Mouse (Mus musculus): ENCODE data around the gene Cdk9. TPM values are rescaled to one million over a fixed set of nuclear protein-coding genes. Genes with fewer than 3 reads are reported as not detected.

Gene Cdk9
- polyA plus RNA-seq, 1 experiment from 2014 or later: 121 TPM

DNA sequence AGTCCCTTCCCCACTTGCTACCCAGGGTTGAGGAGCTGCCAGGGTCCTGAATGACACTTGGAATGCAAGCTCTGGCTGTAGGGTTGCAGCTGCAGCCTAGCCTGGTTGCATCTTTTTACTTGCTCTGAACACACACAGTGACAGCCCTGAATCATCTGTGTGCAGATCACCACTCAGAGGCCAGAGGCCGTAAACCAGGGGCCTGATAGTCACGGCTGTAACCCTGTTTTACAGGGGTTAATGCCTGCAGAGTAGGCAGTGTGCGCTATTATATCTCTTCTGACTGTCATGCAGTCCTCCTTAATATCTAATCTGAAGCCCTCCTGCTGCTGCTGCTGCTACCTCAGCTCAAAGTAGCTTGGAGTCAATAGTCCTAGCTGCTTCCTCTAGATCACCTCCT, 43.0 kb downstream of the Cdk9 start:
- Histone ChIP-seq H3K27ac (no peak overlapping the region), H3K36me3 (ENCODE audit: inconsistent target) (peaks cover 22% of the 10 kb centered on the region; the same call in 1 of the 2 replicates), H3K4me3 (ENCODE audit: inconsistent target) (no peak overlapping the region), H3K79me2 (ENCODE audit: inconsistent target) (no peaks in the 10 kb centered on the region)
- WGBS (ENCODE audit: missing documents): 93% methylated on average over 3 of the region's 3 CpGs

DNA sequence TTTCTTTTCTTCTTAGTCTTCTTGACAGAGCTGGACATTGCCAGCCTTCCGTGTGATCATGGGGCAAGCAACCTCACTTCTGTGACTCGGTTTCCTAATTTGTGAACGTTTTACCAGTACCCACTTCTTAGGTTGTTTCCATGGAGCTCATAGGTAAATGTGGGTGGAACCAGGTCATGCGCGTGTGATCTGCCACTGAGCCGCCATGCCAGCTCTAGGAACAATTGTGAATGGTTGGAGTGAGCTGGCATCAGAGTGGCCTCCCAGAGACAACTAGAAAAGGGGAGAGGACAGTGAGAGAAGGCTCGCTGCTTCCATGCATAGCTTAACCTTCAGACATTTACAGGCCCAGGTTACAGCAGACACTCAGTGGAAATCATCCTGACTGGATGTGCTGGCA, 44.7 kb downstream of the Cdk9 start:
- H3K27ac ChIP-seq: no peak overlapping the region
- H3K4me3 ChIP-seq (ENCODE audit: inconsistent target): no peak overlapping the region
- H3K36me3 ChIP-seq (ENCODE audit: inconsistent target): peaks cover 13% of the 10 kb centered on the region; the same call in 1 of the 2 replicates
- no peaks in the 10 kb centered on the region for H3K79me2 ChIP-seq (ENCODE audit: inconsistent target)
- 97% methylated on average over 7 of the region's 7 CpGs for WGBS (ENCODE audit: missing documents)

DNA sequence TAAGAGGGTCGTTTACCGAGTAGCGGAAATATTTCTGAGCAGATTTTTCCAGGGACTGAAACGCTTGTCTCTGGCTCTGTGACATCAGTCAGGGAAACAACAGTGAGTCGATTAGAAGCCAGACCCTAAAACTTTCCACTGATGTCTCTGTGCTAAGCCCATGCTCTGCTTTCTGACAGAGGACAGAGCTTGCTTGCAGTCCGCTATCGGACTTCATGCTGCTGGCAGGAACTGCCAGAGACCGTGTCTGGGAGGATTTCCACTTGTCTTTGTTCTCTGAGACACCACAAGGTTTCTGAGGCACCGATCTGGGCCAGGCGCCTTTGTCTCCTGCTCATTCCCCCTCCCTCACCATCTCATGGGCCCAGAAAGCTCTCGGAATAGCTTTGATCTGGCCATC, 45.1 kb downstream of the Cdk9 start:
- H3K79me2 ChIP-seq (ENCODE audit: inconsistent target): no peaks in the 10 kb centered on the region
- 90% methylated on average over 11 of the region's 11 CpGs for WGBS (ENCODE audit: missing documents)
- H3K36me3 ChIP-seq (ENCODE audit: inconsistent target): peaks cover 9% of the 10 kb centered on the region; the same call in 1 of the 2 replicates
- H3K27ac ChIP-seq: no peak overlapping the region
- no peak overlapping the region for H3K4me3 ChIP-seq (ENCODE audit: inconsistent target)

DNA sequence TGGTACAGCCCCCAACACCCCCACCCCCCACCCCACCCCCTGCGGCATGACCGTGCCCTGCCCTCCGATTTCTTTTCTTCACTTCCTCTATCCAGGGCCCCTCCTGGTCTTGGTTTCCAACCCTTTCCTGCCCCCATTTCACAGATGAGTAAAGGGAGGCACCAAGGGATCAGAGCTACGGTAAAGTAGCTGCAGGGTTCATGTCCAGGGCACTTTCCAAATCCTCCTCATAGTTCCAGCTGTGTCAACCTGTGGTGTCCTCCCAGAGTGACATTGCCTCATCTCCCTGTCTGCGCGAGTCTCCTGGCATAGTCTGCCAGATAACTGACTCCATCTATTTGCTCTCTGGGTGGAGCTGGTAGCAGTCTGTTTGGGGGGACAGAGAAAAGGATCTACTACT, 47.0 kb downstream of the Cdk9 start:
- no peaks in the 10 kb centered on the region for H3K79me2 ChIP-seq (ENCODE audit: inconsistent target)
- 56% methylated on average over 6 of the region's 6 CpGs for WGBS (ENCODE audit: missing documents)
- H3K27ac ChIP-seq: no peak overlapping the region
- no peak overlapping the region for H3K4me3 ChIP-seq (ENCODE audit: inconsistent target)
- no peaks in the 10 kb centered on the region; the same call in 1 of the 2 replicates for H3K36me3 ChIP-seq (ENCODE audit: inconsistent target)

DNA sequence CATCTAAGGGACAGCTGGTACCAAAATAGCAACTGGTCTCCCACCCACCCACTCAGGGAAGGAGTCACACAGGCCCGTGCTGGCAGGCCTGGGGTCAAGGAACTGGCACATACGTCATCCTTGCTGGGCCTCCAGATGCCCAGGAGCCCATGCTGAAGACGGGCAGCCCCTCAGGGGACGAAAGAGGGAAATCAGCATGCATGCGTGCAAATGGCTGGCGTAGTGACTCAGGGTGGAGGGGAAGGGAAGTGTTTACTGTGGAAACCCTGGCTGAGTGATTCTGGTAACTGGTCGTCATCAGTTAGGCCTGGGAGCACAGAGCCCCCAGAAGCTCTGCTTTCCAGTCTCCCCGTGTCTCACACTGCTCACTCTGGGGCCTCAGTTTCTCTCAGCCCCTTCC, 47.5 kb downstream of the Cdk9 start:
- no peaks in the 10 kb centered on the region; the same call in 1 of the 2 replicates for H3K36me3 ChIP-seq (ENCODE audit: inconsistent target)
- no peak overlapping the region for H3K4me3 ChIP-seq (ENCODE audit: inconsistent target)
- no peak overlapping the region for H3K27ac ChIP-seq
- no peaks in the 10 kb centered on the region for H3K79me2 ChIP-seq (ENCODE audit: inconsistent target)
- 80% methylated on average over 8 of the region's 8 CpGs for WGBS (ENCODE audit: missing documents)

DNA sequence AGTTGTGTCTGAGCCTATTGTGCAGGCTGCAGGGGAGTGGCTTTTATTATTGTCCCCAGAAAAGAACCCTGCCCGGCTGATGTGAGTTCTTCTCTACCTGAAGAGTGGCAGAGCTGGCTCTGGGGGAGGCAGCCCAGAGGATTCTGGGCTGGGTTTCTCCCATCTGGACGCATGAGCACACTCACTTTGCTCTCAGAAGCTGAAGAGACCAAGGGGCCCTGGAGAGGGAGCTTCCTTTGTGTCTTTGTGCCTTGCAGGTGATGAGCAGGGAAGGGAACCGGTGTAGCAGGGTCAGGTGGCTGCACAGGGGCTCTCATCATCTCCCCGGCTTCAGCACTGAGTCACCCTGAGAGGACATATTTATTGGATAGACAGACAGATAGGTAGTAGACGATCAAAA, 50.6 kb downstream of the Cdk9 start:
- 93% methylated on average over 5 of the region's 5 CpGs for WGBS (ENCODE audit: missing documents)
- no peak overlapping the region for H3K4me3 ChIP-seq (ENCODE audit: inconsistent target)

DNA sequence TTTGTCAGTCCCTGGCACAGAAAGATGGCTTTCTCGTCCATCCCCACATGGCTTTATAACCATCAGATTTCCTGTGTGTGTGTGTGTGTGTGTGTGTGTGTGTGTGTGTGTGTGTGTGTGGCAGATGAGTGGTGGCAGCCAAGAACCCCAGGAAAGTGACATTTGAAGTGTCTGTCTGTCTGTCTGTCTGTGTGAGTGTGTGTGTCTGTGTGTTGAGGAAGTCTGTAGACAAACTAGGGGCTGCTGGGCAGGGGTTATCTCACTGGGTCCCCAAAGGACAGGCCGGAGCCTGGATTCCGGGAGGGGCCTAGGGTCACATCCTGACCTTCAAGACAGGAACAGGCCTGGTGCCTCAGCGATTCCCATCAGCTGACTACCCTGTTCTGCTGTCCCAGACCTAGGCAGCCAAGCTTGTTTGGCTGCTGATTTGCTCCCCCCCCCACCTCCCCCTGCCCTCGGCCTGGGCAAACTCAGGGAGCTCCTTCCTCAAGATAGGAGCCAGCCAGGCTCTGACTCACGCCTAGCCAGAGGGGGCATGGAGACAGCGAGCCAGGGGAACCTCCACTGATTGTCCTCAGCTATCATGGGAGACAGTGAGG, 51.3 kb downstream of the Cdk9 start:
- Histone ChIP-seq H3K4me3 (ENCODE audit: inconsistent target) (no peak overlapping the region), H3K36me3 (ENCODE audit: inconsistent target) (no peaks in the 10 kb centered on the region), H3K79me2 (ENCODE audit: inconsistent target) (no peaks in the 10 kb centered on the region), H3K27ac (no peak overlapping the region)
- 83% methylated on average over 7 of the region's 7 CpGs for WGBS (ENCODE audit: missing documents)

More for the DNA sequence above, 50.6 kb downstream of the Cdk9 start:
- H3K27ac ChIP-seq: no peak overlapping the region
- H3K36me3 ChIP-seq (ENCODE audit: inconsistent target): no peaks in the 10 kb centered on the region
- H3K79me2 ChIP-seq (ENCODE audit: inconsistent target): no peaks in the 10 kb centered on the region

DNA sequence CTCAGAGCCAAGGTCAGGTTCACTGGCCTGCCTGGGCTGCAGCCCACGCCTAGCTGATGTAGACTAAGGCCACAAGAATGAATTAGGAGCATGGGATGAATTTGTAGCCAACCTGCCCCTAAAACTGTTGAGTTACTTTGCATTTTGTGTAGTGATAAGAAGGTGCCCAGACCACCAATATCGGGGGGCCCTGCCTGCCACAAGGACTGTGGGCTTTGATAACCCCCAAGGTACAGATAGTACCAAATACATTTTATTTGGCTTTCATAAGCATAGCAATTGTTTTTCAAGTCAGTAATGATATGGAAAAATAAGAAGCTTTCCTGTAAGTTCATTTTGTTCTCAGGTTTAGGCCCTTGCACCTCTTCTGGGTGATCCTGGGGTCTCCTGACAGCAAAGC, 54.0 kb downstream of the Cdk9 start:
- no peak overlapping the region for H3K27ac ChIP-seq
- 100% methylated on average over 2 of the region's 2 CpGs for WGBS (ENCODE audit: missing documents)
- no peak overlapping the region for H3K4me3 ChIP-seq (ENCODE audit: inconsistent target)
- H3K36me3 ChIP-seq (ENCODE audit: inconsistent target): no peaks in the 10 kb centered on the region
- no peaks in the 10 kb centered on the region for H3K79me2 ChIP-seq (ENCODE audit: inconsistent target)

DNA sequence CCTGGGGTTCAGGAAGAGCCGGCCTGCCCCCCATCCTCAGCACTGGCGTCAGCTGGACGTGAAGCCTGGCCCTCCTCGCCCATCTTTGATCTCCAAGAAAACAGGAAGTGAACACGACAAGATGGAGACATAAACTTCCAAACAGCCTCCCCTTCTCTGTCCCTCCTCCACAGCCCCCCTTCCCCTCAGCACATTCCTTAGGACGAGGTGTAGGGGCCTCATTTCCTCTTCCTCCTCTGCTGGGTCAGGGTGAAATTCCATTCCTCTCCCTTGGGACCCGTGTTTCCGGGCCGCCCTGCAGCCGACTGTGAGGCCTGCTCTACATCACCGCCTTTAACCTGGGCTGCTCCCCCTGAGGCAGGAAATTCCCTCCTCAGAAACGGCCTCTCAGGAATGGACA, 57.0 kb downstream of the Cdk9 start:
- no peak overlapping the region for H3K4me3 ChIP-seq (ENCODE audit: inconsistent target)
- no peaks in the 10 kb centered on the region for H3K79me2 ChIP-seq (ENCODE audit: inconsistent target)
- no peaks in the 10 kb centered on the region for H3K36me3 ChIP-seq (ENCODE audit: inconsistent target)
- no peak overlapping the region for H3K27ac ChIP-seq
- 65% methylated on average over 8 of the region's 12 CpGs for WGBS (ENCODE audit: missing documents)

Other genes with a start within 250 kb of the Cdk9 start
- 3.5 to 9.1 TPM (median 3.9 TPM) in 3 replicates for gene Fam102a, start 177.7 kb downstream of the Cdk9 start, polyA plus RNA-seq (2018)
- gene Dpm2, start 142.2 kb downstream of the Cdk9 start, polyA plus RNA-seq (2018): 48.3 to 76.8 TPM (median 72.3 TPM) in 3 replicates
- gene Pip5kl1, start 138.3 kb downstream of the Cdk9 start, polyA plus RNA-seq (2018): not detected in 3 replicates
- gene 9430097D07Rik, start 137.4 kb downstream of the Cdk9 start, polyA plus RNA-seq (2018): not detected in 3 replicates
- 30.1 to 43.5 TPM (median 34.6 TPM) in 3 replicates for gene St6galnac4, start 126.0 kb downstream of the Cdk9 start, polyA plus RNA-seq (2018)
- 24.8 to 53.9 TPM (median 25.2 TPM) in 3 replicates for gene St6galnac6, start 113.4 kb downstream of the Cdk9 start, polyA plus RNA-seq (2018)
- 3.0 to 4.2 TPM (median 3.3 TPM) in 3 replicates for gene Ak1, start 91.3 kb downstream of the Cdk9 start, polyA plus RNA-seq (2018)
- gene Eng, start 66.5 kb downstream of the Cdk9 start, polyA plus RNA-seq (2018): 25.0 to 28.5 TPM (median 26.4 TPM) in 3 replicates
- 2.8 to 10.3 TPM (median 3.5 TPM) in 3 replicates for gene Fpgs, start 8.9 kb downstream of the Cdk9 start, polyA plus RNA-seq (2018)
- gene Sh2d3c, start 8.0 kb upstream of the Cdk9 start, polyA plus RNA-seq (2018): 9.3 to 12.5 TPM (median 9.9 TPM) in 3 replicates
- not detected in 3 replicates for gene 6330409D20Rik, start 27.9 kb upstream of the Cdk9 start, polyA plus RNA-seq (2018)
- 19.2 to 50.7 TPM (median 39.7 TPM) in 3 replicates for gene Tor2a, start 44.2 kb upstream of the Cdk9 start, polyA plus RNA-seq (2018)
- gene Ttc16, start 62.6 kb upstream of the Cdk9 start, polyA plus RNA-seq (2018): not detected in 3 replicates
- gene Ptrh1, start 62.7 kb upstream of the Cdk9 start, polyA plus RNA-seq (2018): 8.1 to 11.9 TPM (median 9.0 TPM) in 3 replicates
- not detected in 3 replicates for gene Cfap157, start 71.4 kb upstream of the Cdk9 start, polyA plus RNA-seq (2018)
- gene Stxbp1, start 134.2 kb upstream of the Cdk9 start, polyA plus RNA-seq (2018): 9.7 to 16.3 TPM (median 12.2 TPM) in 3 replicates
- gene Fam129b, start 163.0 kb upstream of the Cdk9 start, polyA plus RNA-seq (2018): 117 to 240 TPM (median 185 TPM) in 3 replicates
- gene Rpl12, start 248.5 kb upstream of the Cdk9 start, polyA plus RNA-seq (2018): 494 to 663 TPM (median 662 TPM) in 3 replicates
- gene Lrsam1, start 248.5 kb upstream of the Cdk9 start, polyA plus RNA-seq (2018): 12.2 to 17.5 TPM (median 12.3 TPM) in 3 replicates